Mouse (Mus musculus) Patski (cell line): ENCODE measurements around the gene Epb41l1. TPM values are rescaled to one million over a fixed set of nuclear protein-coding genes. Genes with fewer than 3 reads are reported as not detected.
A peak's percentile ranks its signal among the peaks of the same experiment; 100 is the strongest.

Experiments
- ATAC-seq: fragments of 100-300 bp; one replicate; pipeline ENCODE4 v1.8.0; 2021
- CTCF ChIA-PET: fragments of 350-600 bp; sonication (Branson Sonifier 250); formaldehyde crosslinking; loops from one replicate; lab custom pipeline; 2022; ENCODE audit warnings: inconsistent platforms; lab: Charles Lee
- POLR2A ChIA-PET: fragments of 350-600 bp; sonication (Branson Sonifier 250); formaldehyde crosslinking; loops from one replicate; lab custom pipeline; 2022; ENCODE audit warnings: antibody characterized with exemption, inconsistent platforms; lab: Charles Lee
- DNase-seq: peaks from one replicate; pipeline ENCODE4 v3.0.0-alpha.2; 2011; ENCODE audit warnings: low read depth, low spot score
- H3K27me3 ChIP-seq: fragments of 371-371 bp; one replicate; pipeline ENCODE4 v1.5.1; 2021
- CTCF ChIP-seq: fragments of 100-300 bp; IDR thresholded peaks from one replicate; pipeline ENCODE4 v1.5.1; 2021
- in situ Hi-C: fragments of 300-500 bp; cut with MboI; formaldehyde crosslinking; loops from 3 replicates; pipeline ENCODE4 v1.11.1; 2018; ENCODE audit warnings: low pct_unique_long_range_greater_than_20kb, mixed read lengths
- polyA plus RNA-seq: library from polyadenylated mRNA; unstranded; gene quantifications from one replicate; pipeline ENCODE4 v1.2.3, GENCODE M21; 2021

Epb41l1 gene
- polyA plus RNA-seq, 1 experiment from 2014 or later, result 39.7 TPM

DNA sequence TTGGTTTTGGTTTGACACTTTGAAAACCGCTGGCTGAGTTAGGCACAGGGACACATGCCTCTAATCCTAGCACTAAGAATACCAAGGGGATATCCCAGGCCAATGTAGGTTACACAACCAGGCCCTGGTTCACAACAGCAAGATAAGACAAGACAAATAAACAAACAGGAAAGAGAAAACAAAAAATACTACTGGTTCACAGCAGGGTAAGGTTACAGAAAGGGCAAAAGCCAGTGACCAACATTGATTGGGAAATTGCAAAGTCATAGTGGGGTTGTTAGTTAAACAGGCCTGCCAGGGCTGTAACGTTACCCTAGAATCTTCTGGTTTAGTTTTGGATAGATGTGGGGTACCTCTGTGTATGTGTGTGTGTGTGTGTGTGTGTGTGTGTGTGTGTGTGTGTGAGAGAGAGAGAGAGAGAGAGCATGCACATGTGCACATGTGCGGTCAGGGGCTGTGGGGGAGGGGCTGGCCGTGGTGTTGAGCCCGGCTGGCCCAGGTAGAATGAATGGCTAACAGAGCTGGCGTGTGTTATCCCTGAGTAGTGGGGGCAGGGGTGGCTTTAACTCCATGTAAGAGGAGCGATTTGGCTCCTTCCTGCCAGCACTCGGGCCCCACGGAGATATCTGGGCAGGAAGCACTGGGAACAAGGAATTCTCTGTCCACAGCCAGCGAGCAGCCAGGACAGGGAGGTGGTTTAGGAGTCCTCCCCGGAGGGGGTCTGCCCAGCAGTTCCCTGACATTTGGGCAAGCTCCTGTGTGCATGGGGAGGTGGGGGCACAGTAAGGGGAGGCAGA lies 19.2 kb downstream of the Epb41l1 start:
- POLR2A ChIA-PET, result no interaction called here
- ATAC-seq (no peak), DNase-seq (no peak)
- in situ Hi-C loops, result no loop called here
- no peaks in the 10 kb centered on the region for H3K27me3 ChIP-seq
- CTCF ChIA-PET, result no interaction called here
- TF ChIP-seq CTCF, result no peak

- CTCF ChIA-PET, result no interaction called here
- in situ Hi-C loops, result no loop called here
- no peaks in the 10 kb centered on the region for H3K27me3 ChIP-seq
- POLR2A ChIA-PET, result no interaction called here
- no peak for TF ChIP-seq CTCF
- DNase-seq, result no peak
- ATAC-seq, result no peak
Observed at GRCm38 (mm10) chr2:156441909-156442308, 21.2 kb downstream of the Epb41l1 start.

GRCm38 (mm10) chr2:156443323-156443722 lies 22.6 kb downstream of the Epb41l1 start:
- DNase-seq, result no peak
- H3K27me3 ChIP-seq, result no peaks in the 10 kb centered on the region
- in situ Hi-C loops, result no loop called here
- ATAC-seq, result no peak
- CTCF ChIA-PET, result interaction anchor here (0.6 to 1.2 kb wide), 2 partner anchors 9 to 10 kb away, joined by 3 to 4 read pairs; no protein-coding TSS in a partner anchor
- POLR2A ChIA-PET, result interaction anchor here (1.0 kb wide), 1 partner anchor 10 kb away, joined by 3 read pairs; no protein-coding TSS in a partner anchor
- TF ChIP-seq CTCF, result no peak

- TF ChIP-seq CTCF, result no peak
- CTCF ChIA-PET, result no interaction called here
- DNase-seq (no peak), ATAC-seq (no peak)
- in situ Hi-C loops, result no loop called here
- POLR2A ChIA-PET, result interaction anchor here (0.9 kb wide), 1 partner anchor 10 kb away, joined by 3 read pairs; no protein-coding TSS in a partner anchor
- H3K27me3 ChIP-seq, result no peaks in the 10 kb centered on the region
Observed at GRCm38 (mm10) chr2:156446489-156447035, 25.9 kb downstream of the Epb41l1 start.

GRCm38 (mm10) chr2:156447413-156448295 lies 26.9 kb downstream of the Epb41l1 start:
- in situ Hi-C loops, result no loop called here
- DNase-seq, result no peak
- H3K27me3 ChIP-seq, result no peaks in the 10 kb centered on the region
- POLR2A ChIA-PET, result interaction anchor here (0.6 kb wide), 1 partner anchor 52 kb away, joined by 3 read pairs; no protein-coding TSS in a partner anchor
- no peak for TF ChIP-seq CTCF
- ATAC-seq, result no peak
- CTCF ChIA-PET, result no interaction called here

DNA sequence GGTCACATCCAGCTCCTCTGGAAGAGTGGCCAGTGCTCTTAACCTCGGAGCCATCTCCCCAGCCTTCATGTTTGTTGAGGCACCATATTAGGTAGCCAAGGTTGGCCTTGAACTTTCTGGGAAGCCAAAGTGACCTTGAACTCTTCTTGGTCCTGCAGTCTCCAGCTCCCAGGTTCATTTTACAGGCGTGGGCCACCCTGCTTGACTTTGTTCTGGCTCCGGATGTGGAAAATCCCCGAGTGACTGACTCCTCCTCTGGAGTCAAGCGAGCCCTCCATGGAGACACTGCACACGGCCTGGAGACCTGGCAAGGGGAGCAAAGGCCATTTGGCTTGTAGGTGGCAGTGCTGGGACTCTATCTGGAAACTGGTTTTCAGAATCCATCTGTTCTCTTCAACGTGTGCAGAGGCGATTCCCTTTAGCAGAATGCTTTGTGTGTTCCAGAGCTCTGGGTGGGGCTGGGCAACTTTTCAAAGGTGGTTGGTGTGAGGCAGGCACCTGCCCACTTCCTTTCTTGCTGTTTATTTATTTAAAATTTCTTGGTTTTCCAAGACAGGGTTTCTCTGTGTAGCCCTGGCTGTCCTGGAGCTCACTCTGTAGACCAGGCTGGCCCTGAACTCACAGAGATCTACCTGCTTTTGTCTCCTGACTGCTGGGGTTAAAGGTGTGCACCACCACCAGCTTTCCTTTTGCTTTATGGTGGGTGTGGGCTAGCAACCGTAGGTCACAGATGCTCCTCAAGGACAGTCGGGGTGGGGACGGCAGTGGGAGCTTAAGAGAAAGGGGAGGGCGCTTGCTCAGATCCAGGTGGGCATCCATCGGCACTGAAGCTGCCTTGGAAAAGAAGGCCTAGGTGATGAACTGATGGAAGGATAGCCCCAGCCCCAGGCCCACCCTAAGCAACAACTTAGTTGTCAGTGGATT lies 30.8 kb downstream of the Epb41l1 start:
- ChIA-PET POLR2A (no interaction called here), CTCF (interaction anchor here (1.0 to 1.4 kb wide), 2 partner anchors 8 to 9 kb away, joined by 3 read pairs; no protein-coding TSS in a partner anchor)
- H3K27me3 ChIP-seq, result no peaks in the 10 kb centered on the region
- ATAC-seq (no peak), DNase-seq (no peak)
- no peak for TF ChIP-seq CTCF
- in situ Hi-C loops, result no loop called here

GRCm38 (mm10) chr2:156452149-156452536 lies 31.4 kb downstream of the Epb41l1 start:
- in situ Hi-C loops, result no loop called here
- no peaks in the 10 kb centered on the region for H3K27me3 ChIP-seq
- CTCF ChIA-PET, result interaction anchor here (1.0 to 1.4 kb wide), 2 partner anchors 8 kb away, joined by 3 read pairs; no protein-coding TSS in a partner anchor
- ATAC-seq, result no peak
- POLR2A ChIA-PET, result no interaction called here
- no peak for TF ChIP-seq CTCF
- no peak for DNase-seq

GRCm38 (mm10) chr2:156453822-156454221 lies 33.1 kb downstream of the Epb41l1 start:
- no peak for TF ChIP-seq CTCF
- ATAC-seq, result no peak

DNA sequence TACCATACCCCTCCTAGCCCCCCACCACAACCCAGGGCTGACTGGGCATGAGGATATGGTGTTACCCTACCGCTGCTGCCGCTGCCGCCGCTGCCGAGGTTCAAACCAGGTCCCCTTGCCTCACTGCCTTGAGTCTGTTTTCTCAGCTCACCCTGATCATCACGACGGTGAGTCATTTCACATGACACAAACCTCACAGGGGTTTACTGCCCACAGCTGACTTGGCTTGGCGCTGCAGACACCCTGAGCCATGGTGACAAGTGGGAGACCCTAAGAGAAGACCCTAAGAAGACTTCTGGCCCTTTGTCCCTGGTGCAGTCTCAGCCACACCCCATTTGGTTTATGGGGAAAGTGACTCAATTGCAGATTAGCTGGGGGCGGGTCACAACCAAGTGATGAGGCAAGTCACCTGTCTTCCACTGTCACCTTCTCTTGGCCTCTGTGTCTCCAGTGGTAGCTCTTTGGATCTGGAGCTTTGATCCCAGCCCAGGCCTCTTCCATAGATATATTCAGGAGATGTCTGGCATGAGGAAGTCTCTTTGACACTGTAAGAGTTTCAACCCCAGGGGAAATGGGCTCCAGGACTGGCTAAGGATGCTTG lies 34.9 kb downstream of the Epb41l1 start:
- DNase-seq (peak; percentile 27), ATAC-seq (no peak)
- ChIA-PET CTCF (no interaction called here), POLR2A (interaction anchor here (0.8 kb wide), 1 partner anchor 64 kb away, joined by 3 read pairs; no protein-coding TSS in a partner anchor)
- in situ Hi-C loops, result no loop called here
- H3K27me3 ChIP-seq, result no peaks in the 10 kb centered on the region
- TF ChIP-seq CTCF, result no peak

More at GRCm38 (mm10) chr2:156453822-156454221, 33.1 kb downstream of the Epb41l1 start:
- ChIA-PET CTCF (no interaction called here), POLR2A (no interaction called here)
- in situ Hi-C loops, result no loop called here
- no peaks in the 10 kb centered on the region for H3K27me3 ChIP-seq
- DNase-seq, result peak; percentile 17
